Mouse (Mus musculus) embryo, embryonic 11.5 days (tissue): Measurements from ENCODE around the gene Olfr467.
"Not testable (repeated sequence)": the region's sequence is repeated elsewhere in the genome, so short reads cannot be mapped to it uniquely, and the experiment has no call there.

ENCODE experiments used
- DNase-seq: peaks from one replicate; pipeline ENCODE4 v3.0.0-alpha.2; 2012; ENCODE audit warnings: low read depth, low spot score

The Olfr467 gene

DNA sequence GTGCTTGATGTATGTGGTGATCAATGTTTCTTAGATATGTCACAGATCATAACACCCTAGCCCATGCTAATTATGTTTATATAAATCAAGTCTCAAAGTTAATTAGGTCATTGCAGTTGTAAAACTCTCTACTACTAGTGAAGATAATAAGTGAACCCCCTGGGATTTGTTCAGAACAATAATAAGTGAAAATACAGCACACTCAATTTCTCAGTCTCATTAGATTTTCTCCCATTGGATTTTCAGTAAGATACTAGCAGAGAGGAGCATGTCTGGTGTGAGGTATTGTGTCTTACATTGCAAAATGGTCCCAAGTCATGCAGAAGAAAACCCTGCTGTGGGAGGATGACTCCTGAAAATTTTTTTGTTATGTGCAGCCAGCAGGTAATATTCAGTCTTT is at the start of gene Olfr467:
TSS of gene Olfr467 (plus strand) at position 301 of the 400 bp plus-strand sequence.
- DNase-seq: no peak

DNA sequence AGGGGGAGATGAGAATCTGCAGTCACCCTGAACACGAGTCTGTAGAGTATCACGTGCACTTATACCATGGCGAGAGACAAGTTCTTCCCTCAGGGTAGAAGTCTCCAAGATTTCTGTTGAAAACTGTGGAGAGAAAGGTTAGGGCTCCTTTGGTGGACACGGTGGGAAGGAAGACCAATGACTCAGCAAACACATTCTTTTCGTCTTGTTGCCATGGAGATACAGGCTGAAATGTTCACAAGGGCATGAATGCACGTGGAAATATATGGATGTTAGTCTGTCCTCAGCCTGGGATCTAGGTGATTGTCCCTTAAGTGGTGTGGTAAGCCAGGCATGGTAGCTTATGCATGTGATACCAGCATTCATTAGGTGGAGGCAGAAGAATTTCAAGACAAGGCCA is 41.3 kb upstream of the Olfr467 start:
- no peak for DNase-seq

GRCm38 (mm10) chr7:107778216-107778615 is 33.8 kb upstream of the Olfr467 start:
- no peak for DNase-seq

DNA sequence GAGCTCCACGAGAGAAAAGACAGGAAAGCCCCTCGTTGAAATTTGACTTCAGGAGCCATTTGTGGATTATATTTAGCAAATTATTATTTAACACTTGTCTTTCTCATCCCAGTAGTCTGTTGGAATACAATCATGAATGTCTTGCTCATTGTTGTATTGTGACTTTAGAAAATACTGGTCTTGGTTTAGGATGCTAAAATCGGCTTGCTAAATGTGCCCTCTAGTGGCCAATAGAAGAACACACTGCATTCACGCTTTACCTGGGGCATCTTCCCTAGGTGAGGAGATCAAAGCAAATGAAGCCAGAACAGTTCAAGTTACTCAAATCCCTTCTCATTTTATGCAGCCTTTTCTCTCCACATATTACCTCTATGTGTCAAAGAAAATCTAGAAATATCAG is 32.5 kb upstream of the Olfr467 start:
- no peak for DNase-seq

DNA sequence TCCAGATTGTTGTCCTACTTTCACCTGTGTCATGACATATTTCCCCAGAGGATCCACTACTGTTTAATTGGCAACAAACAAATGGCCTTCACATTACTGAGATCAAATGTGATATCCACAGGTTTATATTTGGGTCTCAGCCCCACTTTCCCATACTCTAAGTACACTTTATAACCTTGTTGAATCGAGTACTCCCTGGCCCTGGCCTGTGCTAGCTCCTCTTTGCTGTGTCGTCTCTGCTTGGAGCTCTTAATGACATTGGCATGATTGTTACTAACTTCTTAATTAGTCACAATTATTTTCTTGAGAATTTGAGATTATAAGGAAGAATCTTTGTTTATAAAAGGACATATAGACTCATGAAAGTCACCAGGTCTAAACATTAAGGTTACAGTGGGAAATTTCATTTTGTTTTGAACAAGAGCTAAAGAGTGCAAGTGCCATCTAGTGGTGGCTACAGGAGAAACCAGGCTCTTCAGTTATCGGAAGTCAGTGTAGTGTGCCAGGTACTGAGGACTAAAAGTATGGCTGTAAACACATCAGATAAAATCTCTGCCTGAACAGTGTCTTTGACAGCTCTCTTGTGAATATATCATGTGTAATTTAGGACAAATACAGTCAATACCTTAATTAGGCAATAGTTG is 24.0 kb upstream of the Olfr467 start:
- no peak for DNase-seq

DNA sequence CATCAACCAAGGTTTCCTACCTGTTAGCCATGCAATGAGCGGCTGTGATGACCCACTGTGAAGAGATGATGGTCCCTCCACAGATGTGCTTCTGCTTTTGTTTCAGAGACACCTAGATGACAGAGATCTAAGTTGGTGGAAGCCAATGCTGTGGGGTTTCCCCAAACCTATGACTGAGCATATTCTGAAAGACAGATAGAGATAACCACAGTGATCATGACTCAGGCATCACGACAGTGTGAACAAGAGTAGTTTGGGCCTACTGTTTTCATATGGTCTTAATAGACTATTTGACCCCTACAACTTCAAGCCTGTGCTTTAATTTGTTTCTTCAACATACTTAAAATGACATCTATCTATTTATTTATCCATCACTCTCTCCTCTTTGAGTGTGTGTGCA is 15.6 kb upstream of the Olfr467 start:
- no peak for DNase-seq

DNA sequence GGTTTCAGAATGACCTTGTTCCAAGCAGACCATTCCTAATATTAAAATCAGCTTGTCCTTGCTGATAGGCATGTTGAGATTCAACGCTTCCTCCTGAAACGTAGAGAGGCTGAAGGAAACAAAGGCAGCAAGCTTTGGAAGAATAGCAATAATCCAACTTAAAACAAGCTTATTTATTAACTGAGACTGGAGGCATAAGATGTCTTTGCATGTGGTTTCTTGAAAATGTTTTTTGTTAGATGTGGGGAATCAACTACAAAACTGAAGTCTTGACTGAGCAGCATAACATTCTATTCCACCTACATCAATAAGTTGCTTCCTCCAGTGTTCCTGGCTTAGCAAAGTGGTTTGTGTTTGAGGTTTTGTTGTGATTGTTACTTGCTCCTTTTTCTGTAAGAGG is 11.0 kb upstream of the Olfr467 start, which contains the start of gene Ovch2:
TSS of gene Ovch2 (minus strand) at position 101 of the 400 bp plus-strand sequence.
- no peak for DNase-seq

GRCm38 (mm10) chr7:107802138-107802537 is 9.9 kb upstream of the Olfr467 start:
- DNase-seq: peak; percentile 19

GRCm38 (mm10) chr7:107819442-107819841 is 7.4 kb downstream of the Olfr467 start:
- no peak for DNase-seq

GRCm38 (mm10) chr7:107823867-107824266 is 11.8 kb downstream of the Olfr467 start:
- not testable (repeated sequence) for DNase-seq

- not testable (repeated sequence) for DNase-seq
These were observed 13.4 kb downstream of the Olfr467 start, which contains the start of gene Olfr469 for GRCm38 (mm10) chr7:107825441-107825840. Olfr469 (minus strand) TSS chr7:107825541.

- DNase-seq: no peak
These were observed 29.7 kb downstream of the Olfr467 start for GRCm38 (mm10) chr7:107841719-107842118.

DNA sequence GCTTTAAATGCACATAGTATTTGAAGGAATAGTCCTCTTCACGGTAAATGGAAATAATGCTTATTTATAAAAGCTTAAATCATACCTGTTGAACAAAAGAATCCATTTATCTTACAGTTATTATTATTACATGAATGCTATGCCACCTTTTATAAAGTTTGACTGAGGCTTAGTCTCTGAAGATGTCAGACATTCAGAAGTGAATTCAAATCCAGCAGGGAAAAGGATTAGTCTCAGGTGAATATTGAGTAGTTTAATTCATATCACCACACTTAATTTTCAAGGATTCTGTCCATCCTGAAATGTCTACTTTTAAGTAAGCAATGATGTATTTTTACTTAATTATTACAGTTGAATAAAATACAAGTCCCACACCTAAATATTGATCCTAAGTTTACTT is 35.3 kb downstream of the Olfr467 start, which contains the start of gene Olfr470:
TSS of gene Olfr470 (minus strand) at position 101 of the 400 bp plus-strand sequence.
- not testable (repeated sequence) for DNase-seq
